Mouse (Mus musculus) ovary, postnatal 10 days (tissue): ENCODE results near the gene Tram2.
A peak's percentile ranks its signal among the peaks of the same experiment; 100 is the strongest.

Experiments used
- DNase-seq: peaks from one replicate; pipeline ENCODE4 v3.0.0; 2022; ENCODE audit warnings: low spot score

Tram2 gene

DNA sequence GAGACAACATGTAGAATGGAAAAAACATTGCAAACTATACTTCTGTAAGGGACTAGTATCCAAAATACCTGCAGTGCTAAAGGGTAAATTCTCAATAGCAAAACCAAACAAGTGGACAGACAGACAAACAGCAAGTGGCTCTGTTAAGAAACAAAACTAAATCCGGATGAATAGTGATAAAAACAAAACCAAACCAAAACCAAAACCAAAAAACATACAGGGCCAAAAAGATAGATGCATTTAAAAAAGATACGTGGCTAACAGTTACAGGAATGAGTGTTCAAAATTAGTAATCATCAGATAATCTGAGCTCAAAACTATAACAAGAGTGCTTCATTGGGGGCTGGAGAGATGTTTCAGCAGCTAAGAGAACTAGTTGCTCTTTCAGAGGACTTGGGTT is 109.4 kb downstream of the Tram2 start:
- DNase-seq = no peak

DNA sequence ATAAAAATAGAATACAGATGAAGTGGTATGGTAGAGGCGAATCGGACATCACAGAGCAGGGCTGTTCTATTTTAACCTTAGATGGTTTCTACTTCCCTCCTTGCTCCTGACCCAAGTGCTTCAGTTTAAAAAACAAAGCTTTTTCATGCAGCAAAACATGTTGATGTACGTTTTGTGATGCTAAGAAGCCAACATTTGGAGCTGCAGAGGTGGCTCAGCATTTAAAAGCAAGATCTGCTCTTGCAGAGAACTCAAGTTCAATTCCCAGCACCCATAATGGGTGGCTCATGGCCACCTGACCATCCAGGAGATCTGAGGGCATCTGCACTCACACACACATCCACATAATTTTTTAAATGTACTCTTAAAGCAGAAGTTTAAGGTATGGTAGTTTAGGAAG is 124.2 kb downstream of the Tram2 start:
- no peak for DNase-seq

DNA sequence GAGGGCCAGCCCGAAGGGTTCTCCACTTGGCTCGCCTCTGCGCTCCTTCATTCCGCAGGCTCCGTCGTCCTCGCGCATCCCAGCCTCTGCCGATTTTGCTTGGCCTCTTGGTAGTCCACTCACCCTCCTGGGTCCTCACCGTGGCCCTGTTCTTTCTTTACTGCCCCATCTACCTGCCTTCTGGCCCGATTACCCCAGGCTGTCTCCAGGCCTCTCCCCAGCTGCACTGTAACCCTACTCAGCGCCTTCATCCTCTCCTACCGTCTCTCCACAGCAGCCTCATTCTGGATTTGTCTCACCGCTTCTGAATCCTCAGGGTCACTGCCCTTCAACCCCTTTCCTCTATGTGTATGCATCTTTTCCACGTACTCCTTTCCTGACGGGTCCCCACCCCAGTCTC is 127.2 kb downstream of the Tram2 start:
- no peak for DNase-seq

DNA sequence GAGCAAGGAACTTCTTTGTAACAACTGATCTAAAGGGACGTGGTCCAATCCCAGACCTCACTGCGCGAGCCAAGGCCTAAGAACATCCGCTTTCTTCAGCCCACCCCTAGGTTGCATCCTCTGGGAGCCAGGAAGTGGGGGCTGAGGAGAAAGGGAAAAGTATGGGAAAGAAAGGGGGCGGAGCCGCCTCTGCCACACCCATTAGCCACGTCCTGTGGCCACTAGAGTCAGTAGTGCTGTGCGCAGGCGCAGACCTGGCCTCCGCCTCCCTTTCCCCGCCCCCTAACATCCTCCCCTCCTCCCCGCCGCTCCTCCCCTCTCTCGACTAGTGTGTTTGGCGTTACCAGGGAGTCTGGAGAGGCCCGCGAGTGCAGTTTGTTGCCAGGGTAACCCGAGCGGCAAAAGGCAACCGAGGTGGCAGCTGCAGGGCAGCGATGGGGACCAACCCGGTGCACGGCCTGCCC is 127.7 kb downstream of the Tram2 start, which contains the start of gene Efhc1:
Gene Efhc1 (plus strand): TSS at position 327 of the 464 bp plus-strand sequence.
- peak; percentile 80 for DNase-seq
